Mouse (Mus musculus) thymus, postnatal 36 days (tissue): ENCODE data around the gene Lenep.
A peak's percentile ranks its signal among the peaks of the same experiment; 100 is the strongest.
"Not testable (repeated sequence)": the region's sequence is repeated elsewhere in the genome, so short reads cannot be mapped to it uniquely, and the experiment has no call there.

Experiments used
- DNase-seq, 2 experiments: peaks; one replicate each; pipeline ENCODE4 v3.0.0; 2022; ENCODE audit warnings: mixed read lengths in 2 of 2

Gene Lenep

GRCm38 (mm10) chr3:89402693-89403092 is at the start of gene Lenep:
Lenep (minus strand) TSS chr3:89402793.
- no peak for DNase-seq

DNA sequence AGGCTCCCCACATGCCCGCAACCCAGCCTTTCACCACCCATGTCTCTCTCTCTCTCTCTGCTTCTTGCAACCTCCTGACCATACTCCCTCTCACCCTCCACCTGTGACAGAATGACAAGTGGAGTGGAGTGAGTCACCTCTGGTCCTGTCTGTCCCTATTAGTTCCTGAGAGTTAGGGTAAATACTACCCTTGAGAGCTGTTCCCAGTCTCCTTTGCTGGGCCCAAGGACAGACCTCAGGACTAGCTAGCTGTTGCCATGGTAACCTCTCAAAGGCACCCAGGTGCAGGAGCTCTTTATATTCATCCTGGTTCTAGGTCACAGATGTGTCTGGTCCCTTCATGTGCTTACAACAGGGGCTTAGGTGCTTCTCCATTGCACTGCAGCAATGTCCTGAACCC is 49.3 kb upstream of the Lenep start:
- DNase-seq = peak; percentile 39 to 67

DNA sequence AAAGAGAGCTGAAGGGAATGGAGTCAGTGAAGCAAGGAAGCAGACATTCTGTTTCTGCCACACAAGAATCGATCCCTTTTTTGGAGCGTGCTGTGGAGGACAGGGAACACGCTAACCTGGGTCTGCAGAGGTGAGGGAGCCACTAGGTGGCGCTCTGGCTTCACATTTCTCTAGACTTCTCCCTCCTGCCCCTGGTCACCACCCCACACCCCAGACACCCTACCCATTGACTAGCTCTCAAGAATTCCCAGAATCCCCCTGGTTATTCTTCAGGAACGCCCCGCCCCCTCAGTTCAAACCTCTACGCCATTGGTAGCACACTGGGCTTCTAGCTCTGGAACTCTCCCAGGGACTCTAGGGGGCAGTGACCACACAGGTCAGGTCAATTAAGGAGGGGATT is 46.9 kb upstream of the Lenep start:
- peak; percentile 76 for DNase-seq

DNA sequence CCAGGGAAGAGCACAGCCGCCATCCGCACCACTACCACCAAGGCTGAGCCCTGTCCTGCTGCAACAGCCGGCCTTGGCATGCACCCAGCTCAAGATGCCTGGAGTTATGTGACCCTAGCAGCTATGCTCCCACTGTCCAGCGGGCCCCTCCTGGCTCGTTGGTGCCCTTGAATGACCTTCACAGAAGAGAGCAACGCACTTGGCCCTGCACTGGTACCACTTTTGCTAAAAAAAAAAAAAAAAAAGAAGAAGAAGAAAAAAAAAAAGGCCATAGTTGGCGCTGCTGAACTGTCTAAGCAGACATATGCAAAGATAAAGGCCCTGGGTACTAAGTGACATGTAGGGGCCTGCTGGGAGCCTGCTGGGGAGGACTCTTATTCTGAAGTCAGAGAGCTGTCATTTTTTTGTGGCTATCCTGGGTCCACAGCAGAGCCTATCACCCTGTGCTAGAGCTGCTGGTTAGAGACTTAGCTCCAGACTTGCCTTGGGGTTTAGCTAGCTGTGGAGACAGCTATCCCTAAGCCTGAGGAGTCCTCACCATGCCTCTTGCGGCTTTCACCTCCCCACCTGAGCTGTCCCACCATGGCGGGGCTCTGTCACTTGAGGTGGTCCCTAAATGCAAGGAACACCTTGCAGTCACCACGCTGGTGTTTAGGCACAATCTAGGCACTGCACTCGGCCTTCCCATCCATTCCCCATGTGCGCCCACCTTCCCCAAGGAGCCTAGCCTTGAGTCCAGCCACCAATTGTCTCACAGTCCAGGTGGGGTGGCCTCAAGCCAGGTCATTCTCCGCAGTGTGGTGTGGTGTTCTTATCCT is 46.3 kb upstream of the Lenep start:
- DNase-seq = no peak

DNA sequence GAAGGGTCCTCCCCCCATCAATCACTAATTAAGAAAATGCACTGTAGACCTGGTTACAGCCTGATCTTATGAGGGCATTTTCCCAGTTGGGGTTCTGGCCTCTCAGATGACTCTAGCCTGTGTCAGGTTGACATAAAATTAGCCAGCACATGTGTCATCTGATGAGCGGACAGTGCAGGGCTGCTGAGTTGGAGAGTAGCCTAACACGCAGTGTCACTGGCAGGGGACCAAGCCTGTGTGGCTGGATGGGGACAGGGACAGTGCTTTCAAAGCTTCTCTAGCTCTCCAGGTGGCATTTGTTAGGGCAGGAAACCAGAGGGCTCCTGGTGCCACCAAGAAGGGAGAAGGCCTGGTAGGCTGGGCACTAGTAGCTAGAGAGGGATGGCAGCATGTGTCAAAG is 38.1 kb upstream of the Lenep start:
- DNase-seq = no peak

DNA sequence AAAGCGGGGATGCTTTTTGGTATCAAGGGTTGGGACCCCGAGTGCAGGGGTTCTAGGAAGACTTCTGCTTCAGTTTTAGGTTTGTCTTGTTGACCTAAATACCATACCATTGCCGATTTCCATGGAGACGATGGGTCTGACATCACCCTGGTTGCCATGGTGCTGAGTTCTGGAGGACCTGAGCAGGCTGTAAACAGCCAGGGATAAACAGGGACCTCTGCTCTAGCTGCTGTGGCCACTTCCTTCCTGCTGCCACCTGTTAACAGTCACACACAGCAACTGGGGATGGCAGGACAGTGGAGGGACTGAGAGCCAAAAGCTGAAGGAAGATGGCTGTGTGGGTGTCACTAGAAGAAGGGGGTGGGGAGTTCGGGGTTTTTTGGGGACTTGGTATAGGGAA is 34.7 kb upstream of the Lenep start:
- DNase-seq = peak in 1 of 2 experiments; percentile 43

DNA sequence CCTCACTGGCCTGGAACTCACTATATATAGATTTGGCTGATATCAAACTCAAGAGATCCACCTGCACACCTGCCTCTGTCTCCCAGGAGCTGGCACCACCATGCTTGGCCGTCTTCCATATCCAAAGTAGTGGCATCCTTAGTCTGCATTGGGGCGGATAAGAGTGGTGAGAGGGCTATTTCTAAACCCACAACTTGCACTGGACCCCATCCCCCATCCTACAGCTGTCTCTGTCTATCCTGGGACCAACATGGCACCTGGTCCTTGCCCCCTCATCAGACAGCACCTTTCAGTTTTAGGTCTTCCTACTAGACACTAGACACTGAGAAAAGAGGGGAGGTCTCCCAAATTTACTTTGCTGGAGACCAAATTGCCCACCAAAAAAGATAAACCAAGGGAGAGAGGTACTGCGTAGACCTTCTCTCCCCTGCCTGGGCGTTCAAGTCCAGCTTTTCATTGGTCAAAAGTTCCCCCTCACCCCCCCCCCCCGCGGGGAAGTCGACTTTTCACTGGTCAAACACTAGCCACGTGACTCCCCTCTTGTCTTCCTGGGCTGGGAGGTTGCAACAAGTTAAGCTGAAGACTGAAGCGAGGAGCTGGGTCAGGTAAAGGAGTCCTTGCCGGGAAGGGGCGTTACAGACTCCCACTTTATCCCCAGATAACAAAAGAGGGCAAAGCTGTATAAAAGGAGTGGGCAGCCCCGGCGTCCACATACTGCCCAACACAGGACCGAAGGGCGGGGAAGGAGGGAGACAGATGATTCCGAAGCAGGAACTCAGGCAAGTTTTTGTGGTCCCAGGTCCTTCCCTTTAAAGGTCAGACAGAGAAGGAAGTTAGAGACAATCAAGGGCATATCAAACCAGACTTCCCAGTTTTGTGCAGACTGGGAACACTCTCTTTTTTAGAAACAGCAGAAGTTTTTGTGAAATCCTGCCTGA is 33.9 kb upstream of the Lenep start, which contains the start of gene Pbxip1:
TSS of gene Pbxip1 (plus strand) at position 531 of the 938 bp plus-strand sequence.
- DNase-seq = peak; percentile 59 to 69

- DNase-seq = no peak
Measured at GRCm38 (mm10) chr3:89435041-89435440, 32.4 kb upstream of the Lenep start.

- no peak for DNase-seq
Measured at GRCm38 (mm10) chr3:89434532-89434931, 31.9 kb upstream of the Lenep start.

- DNase-seq = no peak
Measured at GRCm38 (mm10) chr3:89432606-89433005, 30.0 kb upstream of the Lenep start.

GRCm38 (mm10) chr3:89430171-89431159 is 27.9 kb upstream of the Lenep start, which contains the start of gene Pygo2:
Pygo2 (plus strand) TSS chr3:89430214.
- DNase-seq = peak; percentile 89 to 94

DNA sequence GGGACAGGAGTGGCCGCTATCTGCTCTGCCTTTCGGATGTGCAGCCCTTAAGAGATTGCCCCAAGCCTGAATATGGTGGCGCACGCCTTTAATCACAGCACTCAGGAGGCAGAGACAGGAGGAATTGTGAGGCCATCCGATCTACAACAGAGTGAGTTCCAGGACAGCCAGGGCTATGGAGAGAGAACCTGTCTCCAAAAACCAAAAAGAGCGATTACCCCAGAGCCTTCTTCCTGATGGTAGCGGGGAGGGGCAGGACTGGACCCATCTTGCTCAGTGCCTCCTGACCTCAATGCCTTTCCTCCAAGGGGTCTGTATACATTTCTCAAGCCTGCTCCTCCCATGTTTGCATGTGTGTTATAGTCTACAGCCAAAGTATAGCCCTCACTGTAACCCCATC is 26.4 kb upstream of the Lenep start:
- DNase-seq = not testable (repeated sequence)

DNA sequence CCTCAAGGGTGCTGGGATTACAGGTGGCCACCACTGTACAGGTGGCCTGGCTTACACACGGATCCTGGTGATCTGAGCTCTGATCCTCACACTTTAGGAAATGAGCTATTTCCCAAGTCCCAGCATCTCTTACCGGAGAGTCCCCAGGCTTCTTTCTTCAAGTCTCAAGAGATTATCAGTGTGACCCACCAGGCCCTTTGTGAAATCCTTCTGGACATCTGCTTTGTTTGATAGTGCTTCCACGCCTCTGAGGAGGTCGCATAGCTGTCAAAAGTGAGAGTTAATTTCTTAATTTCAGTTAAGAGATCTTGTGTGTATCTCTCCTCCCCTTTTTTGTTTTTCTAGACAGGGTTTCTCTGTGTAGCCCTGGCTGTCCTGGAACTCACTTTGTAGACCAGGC is 23.3 kb upstream of the Lenep start:
- DNase-seq = no peak

- DNase-seq = no peak
Measured at GRCm38 (mm10) chr3:89425141-89425525, 22.5 kb upstream of the Lenep start.

DNA sequence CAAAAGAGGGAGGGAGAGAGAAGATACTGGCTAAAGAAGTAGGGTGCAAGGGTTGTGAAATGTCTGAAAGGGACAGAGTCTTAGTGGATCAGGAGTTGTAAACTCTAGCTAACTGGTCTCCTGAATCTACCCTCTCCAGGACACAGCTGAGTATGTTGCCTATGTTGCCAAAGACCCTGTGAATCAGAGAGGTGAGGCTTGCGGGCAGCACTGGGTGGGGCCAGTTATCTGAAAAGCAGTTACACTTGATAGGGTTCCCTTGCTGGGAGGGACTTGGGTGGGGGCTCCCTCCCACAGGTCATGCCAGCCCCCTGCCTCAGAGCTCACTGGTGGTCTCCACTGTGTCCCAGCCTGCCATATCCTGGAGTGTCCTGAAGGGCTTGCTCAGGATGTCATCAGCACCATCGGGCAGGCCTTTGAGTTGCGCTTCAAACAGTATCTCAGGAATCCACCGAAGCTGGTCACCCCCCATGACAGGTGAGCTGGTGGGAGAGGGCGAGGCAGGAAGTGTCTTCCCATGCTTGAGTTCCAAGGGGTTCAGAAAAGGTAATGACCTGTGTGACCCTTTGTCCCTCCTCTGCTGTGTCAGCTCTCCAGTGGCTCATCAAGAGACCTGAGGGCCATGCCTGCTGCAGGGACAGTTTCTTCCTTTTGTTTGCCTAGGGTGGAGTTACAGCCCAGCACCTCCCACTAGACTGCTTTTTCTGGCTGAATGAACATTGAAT is 22.0 kb upstream of the Lenep start:
- DNase-seq = no peak

DNA sequence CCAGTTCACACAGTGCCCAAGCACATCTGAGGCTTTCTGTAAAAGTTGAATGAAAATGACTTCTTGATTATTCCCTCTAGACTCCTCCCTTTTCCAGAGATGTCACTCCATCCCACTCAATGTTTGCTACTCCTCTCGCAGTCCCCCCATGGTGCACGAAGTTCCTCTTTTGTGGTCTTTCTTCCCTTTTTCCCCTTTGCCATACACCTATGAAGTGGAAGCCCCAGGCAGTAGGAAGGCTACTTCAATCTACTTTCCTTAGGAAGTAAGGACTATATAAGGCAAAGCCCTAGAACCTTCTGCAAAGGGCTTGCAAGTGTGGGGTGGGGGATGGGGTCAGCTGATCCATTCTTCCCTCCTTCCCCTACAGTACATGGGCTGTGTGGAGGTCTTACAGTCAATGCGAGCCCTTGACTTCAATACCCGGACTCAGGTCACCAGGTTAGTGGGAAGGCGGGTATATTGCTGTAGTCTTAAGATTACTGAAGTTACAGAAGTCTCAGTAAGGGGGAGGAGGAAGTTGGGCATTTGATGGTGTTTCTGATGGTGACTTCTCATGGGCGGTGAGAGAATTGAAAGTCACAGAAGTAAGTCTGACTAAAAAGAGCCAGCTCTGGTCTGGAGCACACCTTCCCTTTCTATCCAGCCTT is 20.1 kb upstream of the Lenep start:
- no peak for DNase-seq

- no peak for DNase-seq
Measured at GRCm38 (mm10) chr3:89421810-89422473, 19.3 kb upstream of the Lenep start.

DNA sequence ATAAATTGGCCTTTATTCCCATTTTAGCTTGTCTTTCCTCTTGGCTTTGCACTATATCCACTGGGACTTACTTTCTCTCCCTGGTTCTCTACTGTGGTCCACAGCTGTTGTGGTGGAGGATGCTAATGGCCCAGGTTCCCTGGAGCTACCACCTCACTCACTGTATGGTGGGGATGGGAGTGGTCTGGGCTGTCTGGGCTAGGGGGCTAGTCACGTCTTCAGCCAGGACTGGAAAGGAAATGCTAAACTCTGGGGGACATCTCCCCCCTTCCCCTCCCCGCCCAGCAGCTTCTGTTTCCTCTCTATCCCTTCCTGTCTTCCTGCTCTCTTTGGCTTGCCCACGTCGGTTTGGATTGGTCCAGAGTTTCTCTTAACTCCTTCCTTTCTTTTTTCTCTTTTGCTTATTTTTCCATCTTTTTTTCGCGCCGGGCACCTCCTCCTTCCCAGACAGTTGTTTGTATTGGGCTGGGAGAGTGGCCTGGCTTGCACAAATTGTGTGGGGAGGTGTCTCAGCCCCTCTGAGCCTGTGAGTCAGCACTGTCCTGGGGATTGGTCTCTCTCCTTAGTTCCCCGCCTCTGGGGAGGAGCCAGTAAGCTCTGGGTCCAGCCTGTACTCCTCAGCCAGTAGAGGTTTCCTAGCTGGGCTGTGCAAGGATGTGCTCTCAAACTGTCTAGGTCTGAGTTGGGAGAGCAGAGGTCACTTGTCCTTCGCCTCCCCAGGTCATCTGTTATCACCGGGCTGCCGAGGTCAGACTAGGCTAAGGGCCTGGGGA is 18.6 kb upstream of the Lenep start:
- no peak for DNase-seq

DNA sequence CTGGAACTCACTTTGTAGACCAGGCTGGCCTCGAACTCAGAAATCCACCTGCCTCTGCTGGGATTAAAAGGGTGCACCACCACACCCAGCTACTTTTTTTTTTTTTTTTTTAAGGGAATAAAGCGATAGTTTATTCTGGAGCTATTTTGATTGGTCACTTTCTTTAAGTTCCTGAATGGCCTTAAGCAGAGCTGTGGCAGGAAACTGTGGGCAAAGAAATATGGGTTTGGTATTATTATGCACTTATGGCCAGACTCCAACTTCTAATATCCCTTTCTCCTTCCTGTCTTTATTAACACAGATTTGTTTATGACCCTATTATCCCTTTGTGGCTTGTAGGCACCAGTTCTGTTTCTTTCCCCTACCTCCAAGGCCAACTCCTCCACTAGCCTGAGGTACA is 17.8 kb upstream of the Lenep start:
- DNase-seq = no peak

DNA sequence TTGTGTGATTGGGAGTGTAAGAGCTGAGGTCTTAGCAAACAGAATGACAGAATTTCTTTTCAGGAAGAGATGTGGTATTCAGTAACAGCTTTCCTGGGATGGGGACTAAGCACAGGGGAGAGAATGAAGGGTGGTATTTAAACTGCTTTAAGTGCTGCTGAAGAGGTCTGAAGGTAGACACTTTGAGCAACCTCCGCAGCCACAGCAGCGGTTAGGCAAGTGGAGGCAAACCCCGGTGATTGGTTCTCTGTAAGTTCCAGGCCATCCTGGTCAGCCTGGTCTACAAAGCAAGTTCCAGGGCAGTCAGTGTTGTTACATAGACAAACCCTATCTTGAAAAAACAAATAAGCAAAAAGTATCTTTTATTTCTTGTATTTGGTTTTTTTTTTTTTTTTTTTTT is 17.4 kb upstream of the Lenep start:
- DNase-seq = no peak
